Mouse (Mus musculus) C2C12 (cell line): Measurements from ENCODE around the gene Ap1ar.

ENCODE experiments used
- CTCF ChIP-seq: IDR thresholded peaks from one replicate; pipeline ENCODE4 v1.5.1; 2011; ENCODE audit not compliant: control insufficient read depth, insufficient read depth, insufficient read length
- MAX ChIP-seq: IDR thresholded peaks from one replicate; pipeline ENCODE4 v1.6.1; 2011; ENCODE audit warnings: mild to moderate bottlenecking, control low read depth
- MYOD1 ChIP-seq: IDR thresholded peaks from one replicate; pipeline ENCODE4 v1.6.1; 2011; ENCODE audit warnings: low read depth; ENCODE audit not compliant: control insufficient read depth, insufficient read length
- USF1 ChIP-seq: IDR thresholded peaks from one replicate; pipeline ENCODE4 v1.6.1; 2011; ENCODE audit warnings: low read depth, mild to moderate bottlenecking, control low read depth, moderate library complexity

DNA sequence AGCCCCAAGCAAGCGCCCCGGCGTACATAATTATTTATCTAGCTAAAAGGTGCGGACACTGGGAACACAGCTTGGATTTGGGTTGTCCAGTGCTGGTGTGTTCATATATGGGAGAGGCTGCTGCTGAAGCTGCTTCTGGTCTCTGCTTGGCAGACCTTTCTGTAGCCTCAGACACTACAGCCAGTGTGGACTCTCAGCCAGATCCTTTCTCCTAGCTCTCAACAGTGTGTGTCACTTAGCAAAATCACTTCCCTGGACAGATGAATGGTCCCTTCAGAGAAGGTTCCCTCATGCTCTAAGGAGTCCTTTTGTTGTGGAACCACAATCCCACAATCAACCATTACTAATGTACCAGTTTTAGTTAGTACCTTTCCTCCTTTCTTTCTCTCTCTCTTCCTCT lies 78.5 kb downstream of the Ap1ar start:
- TF ChIP-seq CTCF (no peak), MYOD1 (no peak), MAX (no peak), USF1 (no peak)
